Mouse (Mus musculus): ENCODE data around the gene Rnps1.
"Not testable (repeated sequence)": the region's sequence is repeated elsewhere in the genome, so short reads cannot be mapped to it uniquely, and the experiment has no call there.

Rnps1 gene

DNA sequence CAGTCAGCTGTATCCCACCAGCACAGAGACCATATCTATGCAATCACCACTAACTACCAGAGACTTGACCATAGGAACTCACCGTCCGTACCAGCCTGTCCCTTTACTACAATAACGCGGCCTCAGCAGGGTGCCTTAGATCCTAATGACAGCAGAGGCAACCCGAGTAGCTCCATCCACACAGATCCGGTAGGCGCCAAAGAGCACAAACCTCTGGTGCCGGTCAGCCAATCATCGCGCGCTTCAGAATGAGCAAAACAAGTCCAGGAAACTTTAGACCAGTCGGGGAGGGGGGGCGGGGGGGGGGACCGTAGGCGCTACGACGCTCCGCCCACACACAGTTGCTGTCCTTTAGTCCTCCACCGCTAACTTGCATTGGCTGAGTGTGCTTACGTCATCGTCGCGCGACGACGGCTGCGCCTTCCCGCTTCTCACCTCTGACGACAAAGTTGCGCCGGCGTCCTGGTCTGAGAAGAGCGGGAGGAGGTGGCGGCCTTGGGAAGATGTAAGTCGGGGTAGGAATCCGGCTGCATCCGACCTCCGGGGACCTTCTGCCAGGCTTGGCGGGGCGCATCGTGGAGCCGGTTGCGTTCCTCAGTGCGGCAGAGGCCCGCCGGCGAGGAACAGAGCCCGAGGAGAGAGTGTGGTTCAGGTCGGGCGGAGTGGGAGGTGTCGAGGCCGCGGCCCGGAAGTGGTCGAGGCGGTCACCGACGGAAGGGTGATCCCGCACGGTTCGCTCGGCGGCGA lies at the start of gene Rnps1:
Rnps1 (plus strand) TSS at position 336 of the 747 bp plus-strand sequence.
- peak; percentile 89 for DNase-seq (ENCODE audit: low spot score)

DNA sequence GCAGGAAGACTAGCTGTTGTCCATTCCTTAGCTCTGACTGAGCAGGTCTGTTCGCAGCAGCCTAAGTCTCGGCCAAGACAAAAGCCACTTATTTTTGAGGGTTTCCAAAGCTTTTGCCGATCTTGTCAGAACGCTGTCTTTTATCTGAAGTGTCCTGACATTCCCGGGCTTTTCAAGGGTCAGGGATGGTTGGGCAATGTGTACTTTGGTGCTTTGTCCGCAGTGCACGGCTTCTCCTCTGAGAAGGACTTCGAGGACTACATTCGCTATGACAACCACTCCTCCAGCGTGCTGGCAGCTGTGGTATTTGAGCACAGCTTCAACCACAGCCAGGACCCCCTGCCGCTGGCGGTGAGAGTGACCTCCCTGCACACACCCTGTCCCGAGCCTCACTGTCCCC lies 48.5 kb upstream of the Rnps1 start:
- no peak for DNase-seq (ENCODE audit: low spot score)

DNA sequence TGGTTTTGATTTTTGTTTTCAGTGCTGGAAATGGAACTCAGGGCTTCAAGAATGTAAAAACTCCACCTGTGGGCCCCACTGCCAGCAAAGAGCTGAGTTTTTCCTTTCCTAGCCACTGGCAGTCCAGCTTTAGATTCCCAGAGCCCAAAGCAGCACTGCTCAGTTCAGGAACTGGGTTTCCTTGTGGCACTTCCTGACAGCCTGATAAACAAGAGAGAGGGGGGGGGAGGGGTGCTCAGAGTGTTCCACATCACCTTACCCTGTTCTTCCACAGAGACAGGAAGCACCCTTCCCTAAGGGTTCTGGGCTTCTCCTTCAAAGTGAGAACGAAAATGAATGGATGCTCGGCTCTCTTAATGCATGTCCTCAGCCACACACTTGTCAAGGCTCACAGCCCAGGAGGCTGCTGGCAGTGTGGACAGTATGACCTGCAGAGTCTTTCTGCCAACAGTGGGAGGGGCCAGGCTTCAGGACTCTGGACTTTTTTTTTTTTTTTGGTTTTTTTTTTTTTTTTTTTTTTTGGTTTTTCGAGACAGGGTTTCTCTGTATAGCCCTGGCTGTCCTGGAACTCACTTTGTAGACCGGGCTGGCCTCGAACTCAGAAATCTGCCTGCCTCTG lies 39.2 kb upstream of the Rnps1 start:
- no peak for DNase-seq (ENCODE audit: low spot score)

- no peak for DNase-seq (ENCODE audit: low spot score)
These were observed 38.5 kb upstream of the Rnps1 start for GRCm38 (mm10) chr17:24375886-24376285.

DNA sequence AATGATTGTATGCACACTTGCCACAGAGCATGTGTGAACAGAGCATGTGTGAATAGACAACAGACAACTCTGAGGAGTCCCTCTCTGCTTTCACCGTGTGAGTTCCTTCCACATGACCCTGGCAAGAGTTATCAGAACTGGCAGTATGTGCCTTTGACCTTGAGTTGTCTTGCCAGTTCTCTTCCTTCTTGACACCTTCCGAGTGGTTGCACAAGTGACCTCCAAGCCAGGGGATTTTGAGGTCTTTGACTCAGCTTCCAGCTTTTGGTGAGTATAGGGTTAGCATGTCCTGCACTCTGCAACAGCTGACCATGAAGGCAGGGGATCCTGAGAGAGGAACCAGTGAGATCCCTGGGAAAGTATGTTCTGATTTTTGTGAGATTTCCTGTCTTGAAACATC lies 35.9 kb upstream of the Rnps1 start:
- DNase-seq (ENCODE audit: low spot score): no peak

- DNase-seq (ENCODE audit: low spot score): no peak
These were observed 30.6 kb upstream of the Rnps1 start for GRCm38 (mm10) chr17:24383789-24384188.

DNA sequence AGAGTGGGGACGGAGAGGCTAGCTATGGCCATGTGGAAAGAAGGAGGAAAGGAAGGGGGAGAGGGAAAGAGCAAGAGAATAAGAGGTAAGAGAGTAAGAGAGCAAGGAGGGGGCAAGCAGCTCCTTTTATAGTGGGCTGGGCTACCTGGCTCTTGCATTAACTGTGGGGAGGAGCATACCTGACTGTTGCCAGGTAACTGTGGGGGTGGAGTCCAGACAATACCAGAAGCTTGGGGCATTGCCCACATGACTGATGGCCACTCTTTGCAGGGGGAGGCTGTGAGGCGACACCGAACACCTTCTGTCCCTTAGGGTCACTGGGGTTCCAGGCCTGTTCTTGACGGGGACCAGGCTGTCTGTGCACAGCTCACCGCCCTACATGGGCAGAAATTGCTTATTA lies 25.7 kb upstream of the Rnps1 start:
- no peak for DNase-seq (ENCODE audit: low spot score)

DNA sequence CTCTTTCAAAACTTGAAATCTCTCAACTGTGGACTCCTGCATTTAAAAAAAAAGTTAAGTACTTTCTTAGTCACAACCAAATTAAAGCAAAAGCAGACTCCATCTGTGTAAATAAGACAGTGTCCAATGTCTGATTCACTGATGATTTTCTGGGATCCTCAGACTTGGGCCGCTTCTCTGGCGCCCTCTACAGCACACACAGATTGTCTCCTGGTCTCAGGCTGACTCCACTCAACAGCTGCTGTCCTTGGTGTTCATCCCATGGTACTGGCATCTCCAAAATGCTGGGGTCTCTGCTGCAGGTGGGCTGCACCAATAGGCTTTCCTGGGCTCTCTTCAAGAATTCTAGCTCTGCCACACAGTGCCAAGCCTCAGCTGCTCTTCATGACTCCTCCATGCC lies 24.5 kb upstream of the Rnps1 start:
- DNase-seq (ENCODE audit: low spot score): no peak

GRCm38 (mm10) chr17:24391149-24391548 lies 23.2 kb upstream of the Rnps1 start:
- DNase-seq (ENCODE audit: low spot score): no peak

- no peak for DNase-seq (ENCODE audit: low spot score)
These were observed 20.8 kb upstream of the Rnps1 start for GRCm38 (mm10) chr17:24393527-24393926.

DNA sequence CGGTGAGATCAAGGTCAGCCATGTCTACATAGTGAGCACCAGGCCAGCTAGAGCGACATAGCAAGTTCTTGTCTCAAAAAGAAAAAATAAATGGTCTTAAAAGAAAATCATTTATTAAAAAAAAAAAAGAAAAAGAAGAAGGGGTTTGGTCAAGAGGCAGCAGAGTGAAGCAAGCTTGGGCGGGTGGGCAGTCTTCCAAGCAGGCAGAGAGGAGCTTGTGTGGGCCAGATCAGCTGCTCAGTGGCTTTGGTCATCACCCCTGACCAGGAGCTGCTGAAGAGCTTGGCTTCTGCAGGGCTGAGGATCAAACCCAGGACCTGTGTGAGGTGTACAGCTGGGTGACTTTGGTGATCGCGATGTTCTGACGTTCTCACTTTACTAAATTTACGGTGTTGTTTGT lies 19.9 kb upstream of the Rnps1 start:
- DNase-seq (ENCODE audit: low spot score): no peak

- DNase-seq (ENCODE audit: low spot score): no peak
These were observed 12.0 kb upstream of the Rnps1 start for GRCm38 (mm10) chr17:24402371-24402770.

- no peak for DNase-seq (ENCODE audit: low spot score)
These were observed 7.1 kb upstream of the Rnps1 start for GRCm38 (mm10) chr17:24407116-24407803.

GRCm38 (mm10) chr17:24413557-24414211 lies 681 bp upstream of the Rnps1 start:
- DNase-seq (ENCODE audit: low spot score): no peak

- DNase-seq (ENCODE audit: low spot score): no peak
These were observed 646 bp downstream of the Rnps1 start for GRCm38 (mm10) chr17:24415011-24415410.

- no peak for DNase-seq (ENCODE audit: low spot score)
These were observed 1.8 kb downstream of the Rnps1 start for GRCm38 (mm10) chr17:24416051-24416652.

- no peak for DNase-seq (ENCODE audit: low spot score)
These were observed 8.7 kb downstream of the Rnps1 start for GRCm38 (mm10) chr17:24423114-24423513.

DNA sequence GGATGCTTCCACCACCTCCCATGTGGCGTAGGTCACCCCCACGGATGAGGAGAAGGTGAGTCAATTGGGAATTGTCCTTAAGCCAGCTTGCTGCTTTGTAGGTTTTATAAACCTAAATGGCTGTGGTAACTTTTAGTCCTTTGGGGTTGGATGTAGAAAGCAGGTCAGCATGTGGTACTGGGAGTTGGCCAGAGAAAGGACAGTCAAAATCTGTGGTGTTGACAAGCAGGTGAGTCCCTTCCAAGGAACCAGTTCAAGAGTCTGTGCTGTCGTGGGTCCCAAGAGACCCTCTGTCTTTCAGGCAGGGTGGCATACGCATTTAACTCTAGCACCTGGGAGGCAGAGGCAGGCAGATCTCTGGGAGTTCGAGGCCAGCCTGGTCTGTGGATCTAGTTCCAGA lies 10.1 kb downstream of the Rnps1 start:
- no peak for DNase-seq (ENCODE audit: low spot score)

- not testable (repeated sequence) for DNase-seq (ENCODE audit: low spot score)
These were observed 11.0 kb downstream of the Rnps1 start for GRCm38 (mm10) chr17:24425326-24425725.

- DNase-seq (ENCODE audit: low spot score): no peak
These were observed 11.5 kb downstream of the Rnps1 start for GRCm38 (mm10) chr17:24425905-24426304.

GRCm38 (mm10) chr17:24426471-24427169 lies 12.3 kb downstream of the Rnps1 start, which contains the start of gene Eci1:
Gene Eci1, plus strand, starts transcription at chr17:24426641.
- DNase-seq (ENCODE audit: low spot score): peak; percentile 88

- DNase-seq (ENCODE audit: low spot score): no peak
These were observed 12.8 kb downstream of the Rnps1 start for GRCm38 (mm10) chr17:24427170-24427557.

All from left cerebral cortex, adult 11 months (tissue).